ENCODE assay signal across 28 mouse cellular contexts in genomic region chr8:70903112-70903511, GRCm38 (mm10). TPM values are rescaled to one million over a fixed set of nuclear protein-coding genes. Genes with fewer than 3 reads are reported as not detected.
DNase-seq lines count a peak whose midpoint lies in the region; ATAC-seq and TF ChIP-seq lines count a peak whose summit lies in the region.
"Had no signal": no experiment of that assay in that cellular context is flagged by ENCODE, and none has a peak within 500 bp of the region (broad histone marks: within the 10 kb centered on the region; RNA-seq: fewer than 3 reads in every experiment).

No protein-coding gene starts in this region.

- H3K36me3 ChIP-seq in embryonic facial prominence, embryonic 13.5 days: no peaks in the 10 kb centered on the region
- 0 out of 2 replicates have a peak, but pooled peaks cover 3% of the 10 kb centered on the region for H3K36me3 ChIP-seq in embryonic facial prominence, embryonic 10.5 days (replicated peaks)
- no peaks in the 10 kb centered on the region for H3K36me3 ChIP-seq in midbrain, embryonic 11.5 days (ENCODE audit: control insufficient read depth, insufficient read depth, low read length)
- 0 out of 2 replicates have a peak, but pooled peaks cover 4% of the 10 kb centered on the region for H3K36me3 ChIP-seq in midbrain, embryonic 10.5 days
- no peaks in the 10 kb centered on the region for H3K36me3 ChIP-seq in C2C12 (ENCODE audit: control insufficient read depth, insufficient read depth)
- no peaks in the 10 kb centered on the region for H3K36me3 ChIP-seq in limb, embryonic 14.5 days (ENCODE audit: control insufficient read depth, insufficient read depth, low read length)
- H3K36me3 ChIP-seq: forebrain, embryonic 15.5 days; heart, embryonic 10.5 days; liver, embryonic 13.5 days; lung, embryonic 15.5 days; midbrain, embryonic 15.5 days had no signal

- peak overlapping the region; percentile 42 for H3ac ChIP-seq in C2C12 (ENCODE audit: control insufficient read depth, insufficient read length, low read depth)

- peaks cover 23% of the 10 kb centered on the region for H3K79me2 ChIP-seq in C2C12 (ENCODE audit: control insufficient read depth, insufficient read depth)

- 0 out of 2 replicates have a peak overlapping the region, but pooled peaks have one; percentile 4 for H3K9ac ChIP-seq in embryonic facial prominence, embryonic 13.5 days
- H3K9ac ChIP-seq in midbrain, embryonic 11.5 days (ENCODE audit: low read length): peak overlapping the region; percentile 20; the same call in 1 of the 2 replicates
- H3K9ac ChIP-seq in limb, embryonic 14.5 days (ENCODE audit: low read depth, low read length, severe bottlenecking): 0 out of 2 replicates have a peak overlapping the region, but pooled peaks have one; percentile 21
- H3K9ac ChIP-seq: forebrain, embryonic 15.5 days; liver, embryonic 13.5 days; lung, embryonic 15.5 days; midbrain, embryonic 15.5 days had no signal

- no peak overlapping the region for H3K4me2 ChIP-seq in embryonic facial prominence, embryonic 13.5 days
- H3K4me2 ChIP-seq in midbrain, embryonic 11.5 days: no peak overlapping the region
- H3K4me2 ChIP-seq in limb, embryonic 14.5 days (replicated peaks; ENCODE audit: low read depth, low read length, severe bottlenecking): no peak overlapping the region
- H3K4me2 ChIP-seq: forebrain, embryonic 15.5 days; liver, embryonic 13.5 days; lung, embryonic 15.5 days; midbrain, embryonic 15.5 days had no signal

- no peak overlapping the region for H3K4me3 ChIP-seq in embryonic facial prominence, embryonic 13.5 days
- H3K4me3 ChIP-seq in embryonic facial prominence, embryonic 10.5 days: no peak overlapping the region
- H3K4me3 ChIP-seq in midbrain, embryonic 11.5 days (ENCODE audit: low read depth, low read length): no peak overlapping the region
- no peak overlapping the region for H3K4me3 ChIP-seq in midbrain, embryonic 10.5 days
- no peak overlapping the region for H3K4me3 ChIP-seq in C2C12 (ENCODE audit: insufficient read depth, poor library complexity, severe bottlenecking)
- no peak overlapping the region for H3K4me3 ChIP-seq in limb, embryonic 14.5 days (replicated peaks; ENCODE audit: low read length)
- H3K4me3 ChIP-seq: erythroblast, embryonic 14.5 days; forebrain, embryonic 15.5 days; heart, embryonic 10.5 days; layer of hippocampus, adult 2 months; liver, embryonic 13.5 days; lung, embryonic 15.5 days; midbrain, embryonic 15.5 days had no signal

- H3K9me3 ChIP-seq in embryonic facial prominence, embryonic 13.5 days: no peaks in the 10 kb centered on the region
- no peaks in the 10 kb centered on the region for H3K9me3 ChIP-seq in embryonic facial prominence, embryonic 10.5 days
- H3K9me3 ChIP-seq in midbrain, embryonic 11.5 days (ENCODE audit: control insufficient read depth, low read length): no peaks in the 10 kb centered on the region
- no peaks in the 10 kb centered on the region for H3K9me3 ChIP-seq in midbrain, embryonic 10.5 days (replicated peaks)
- H3K9me3 ChIP-seq in limb, embryonic 14.5 days (ENCODE audit: control insufficient read depth, low read length): no peaks in the 10 kb centered on the region
- H3K9me3 ChIP-seq: forebrain, embryonic 15.5 days; heart, embryonic 10.5 days; liver, embryonic 13.5 days; lung, embryonic 15.5 days; midbrain, embryonic 15.5 days had no signal

- no peak for ATAC-seq in embryonic facial prominence, embryonic 13.5 days (ENCODE audit: insufficient number of reproducible peaks, insufficient read depth, low FRiP score, low TSS enrichment, low read depth)
- no peak for ATAC-seq in midbrain, embryonic 11.5 days (ENCODE audit: low FRiP score)
- ATAC-seq in limb, embryonic 14.5 days (ENCODE audit: low FRiP score, low read depth): no peak
- ATAC-seq: forebrain, embryonic 15.5 days; midbrain, embryonic 15.5 days had no signal

- no peak for DNase-seq in embryonic facial prominence, embryonic 10.5 days (ENCODE audit: low spot score)
- DNase-seq in midbrain, embryonic 11.5 days (ENCODE audit: low spot score, missing footprints): no peak
- DNase-seq in midbrain, embryonic 10.5 days (ENCODE audit: low spot score): no peak
- DNase-seq in limb, embryonic 14.5 days (ENCODE audit: low spot score): no peak
- DNase-seq in embryo, embryonic 10.5 days (ENCODE audit: low spot score): no peak
- no peak for DNase-seq in embryo, embryonic 9.5 days (ENCODE audit: extremely low spot score)
- DNase-seq: adrenal gland, postnatal 10 days; B cell, adult 2 months; cerebellum, adult 11 months; cerebellum, postnatal 25 days; gastrocnemius, postnatal 25 days; kidney, adult 8-10 months; kidney, postnatal 14 days; left cerebral cortex, postnatal 4 days; liver, embryonic 13.5 days; lung, postnatal 4 days; right cerebral cortex, adult 18-20 months; spleen, adult 18-20 months; thymus, adult 18-20 months; thymus, postnatal 4 days had no signal

- H3K4me1 ChIP-seq in embryonic facial prominence, embryonic 13.5 days: peaks cover 22% of the 10 kb centered on the region
- peaks cover 29% of the 10 kb centered on the region for H3K4me1 ChIP-seq in embryonic facial prominence, embryonic 10.5 days
- peaks cover 10% of the 10 kb centered on the region for H3K4me1 ChIP-seq in midbrain, embryonic 11.5 days (ENCODE audit: control insufficient read depth, insufficient read depth, low read length)
- peaks cover 24% of the 10 kb centered on the region for H3K4me1 ChIP-seq in midbrain, embryonic 10.5 days
- peaks cover 8% of the 10 kb centered on the region; the same call in 1 of the 2 replicates for H3K4me1 ChIP-seq in limb, embryonic 14.5 days (ENCODE audit: control insufficient read depth, insufficient read depth, low read length)

- TF ChIP-seq POLR2A in limb, embryonic 14.5 days (IDR thresholded peaks at IDR 0.05; ENCODE audit: borderline replicate concordance, extremely low read depth, insufficient read depth, insufficient read length): no peak

- H3K79me3 ChIP-seq in C2C12 (ENCODE audit: low read depth): peaks cover 17% of the 10 kb centered on the region

- WGBS in embryonic facial prominence, embryonic 13.5 days: 23% methylated on average over 4 of the region's 4 CpGs
- 32% methylated on average over 4 of the region's 4 CpGs for WGBS in embryonic facial prominence, embryonic 10.5 days
- 46% methylated on average over 4 of the region's 4 CpGs for WGBS in midbrain, embryonic 11.5 days
- 56% methylated on average over 4 of the region's 4 CpGs for WGBS in midbrain, embryonic 10.5 days
- WGBS in limb, embryonic 14.5 days: 36% methylated on average over 4 of the region's 4 CpGs

- TF ChIP-seq CTCF in C2C12 (IDR thresholded peaks at IDR 0.05; ENCODE audit: control insufficient read depth, insufficient read depth, insufficient read length): no peak

- peaks cover 10% of the 10 kb centered on the region for H3K27me3 ChIP-seq in embryonic facial prominence, embryonic 13.5 days
- H3K27me3 ChIP-seq in embryonic facial prominence, embryonic 10.5 days (replicated peaks; ENCODE audit: low read depth, poor library complexity, severe bottlenecking): peaks cover 10% of the 10 kb centered on the region; the same call in 1 of the 2 replicates
- H3K27me3 ChIP-seq in midbrain, embryonic 11.5 days (ENCODE audit: control insufficient read depth, insufficient read depth, low read length): no peaks in the 10 kb centered on the region; the same call in 1 of the 2 replicates
- H3K27me3 ChIP-seq in midbrain, embryonic 10.5 days (ENCODE audit: low read depth, poor library complexity, severe bottlenecking): peaks cover 16% of the 10 kb centered on the region; the same call in 1 of the 2 replicates
- H3K27me3 ChIP-seq in C2C12 (ENCODE audit: control insufficient read depth, insufficient read depth, insufficient read length): no peaks in the 10 kb centered on the region
- H3K27me3 ChIP-seq in limb, embryonic 14.5 days (ENCODE audit: control insufficient read depth, insufficient read depth, low read length): no peaks in the 10 kb centered on the region
- H3K27me3 ChIP-seq: liver, embryonic 13.5 days; lung, embryonic 15.5 days had no signal

- H3K27ac ChIP-seq in embryonic facial prominence, embryonic 13.5 days: no peak overlapping the region
- no peak overlapping the region for H3K27ac ChIP-seq in embryonic facial prominence, embryonic 10.5 days (replicated peaks)
- no peak overlapping the region for H3K27ac ChIP-seq in midbrain, embryonic 11.5 days (ENCODE audit: low read depth, low read length)
- H3K27ac ChIP-seq in midbrain, embryonic 10.5 days (replicated peaks): no peak overlapping the region
- H3K27ac ChIP-seq in limb, embryonic 14.5 days (replicated peaks; ENCODE audit: low read depth, low read length): no peak overlapping the region
- H3K27ac ChIP-seq: forebrain, embryonic 15.5 days; heart, embryonic 10.5 days; layer of hippocampus, adult 2 months; liver, embryonic 13.5 days; lung, embryonic 15.5 days; midbrain, embryonic 15.5 days had no signal

RNA-seq across cellular contexts. Expression of gene Map1s, which starts 2.6 kb away (rescaled TPM):
- 49.8 and 52.6 TPM in 2 replicates for polyA plus RNA-seq in embryonic facial prominence, embryonic 13.5 days (2015; fragmentation: Nextera tagmentation; extraction: Ambion mirVana)
- polyA plus RNA-seq in embryonic facial prominence, embryonic 10.5 days (2016; fragmentation: Nextera tagmentation; extraction: Ambion mirVana): 67.8 and 72.3 TPM in 2 replicates
- 31.2 and 35.4 TPM in 2 replicates for polyA plus RNA-seq in midbrain, embryonic 11.5 days (2014; fragmentation: Nextera tagmentation; extraction: Ambion mirVana)
- polyA plus RNA-seq in midbrain, embryonic 10.5 days (2016; fragmentation: Nextera tagmentation; extraction: Ambion mirVana): 69.4 and 74.0 TPM in 2 replicates
- 59.7 TPM for polyA plus RNA-seq in C2C12 (2012; fragmentation: generic; extraction: Trizol)
- polyA plus RNA-seq in limb, embryonic 14.5 days (2012; rRNA removed): 63.7 and 96.8 TPM in 2 replicates
- 45.6 and 47.6 TPM in 2 replicates for polyA plus RNA-seq in limb, embryonic 14.5 days (2014; fragmentation: Nextera tagmentation; extraction: Ambion mirVana)

RNA-seq across cellular contexts. Expression of gene Rpl18a, which starts 5.9 kb away (rescaled TPM):
- 4,412 and 4,959 TPM in 2 replicates for polyA plus RNA-seq in embryonic facial prominence, embryonic 13.5 days (2015; fragmentation: Nextera tagmentation; extraction: Ambion mirVana)
- polyA plus RNA-seq in embryonic facial prominence, embryonic 10.5 days (2016; fragmentation: Nextera tagmentation; extraction: Ambion mirVana): 3,888 and 3,901 TPM in 2 replicates
- polyA plus RNA-seq in midbrain, embryonic 11.5 days (2014; fragmentation: Nextera tagmentation; extraction: Ambion mirVana): 2,833 and 3,086 TPM in 2 replicates
- 3,389 and 3,784 TPM in 2 replicates for polyA plus RNA-seq in midbrain, embryonic 10.5 days (2016; fragmentation: Nextera tagmentation; extraction: Ambion mirVana)
- 4,918 TPM for polyA plus RNA-seq in C2C12 (2012; fragmentation: generic; extraction: Trizol)
- 5,343 and 6,042 TPM in 2 replicates for polyA plus RNA-seq in limb, embryonic 14.5 days (2012; rRNA removed)
- polyA plus RNA-seq in limb, embryonic 14.5 days (2014; fragmentation: Nextera tagmentation; extraction: Ambion mirVana): 5,732 and 5,809 TPM in 2 replicates

RNA-seq across cellular contexts. Expression of gene Slc5a5, which starts 10.6 kb away (rescaled TPM):
- polyA plus RNA-seq in embryonic facial prominence, embryonic 13.5 days (2015; fragmentation: Nextera tagmentation; extraction: Ambion mirVana): 0.18 and 0.32 TPM in 2 replicates
- polyA plus RNA-seq in embryonic facial prominence, embryonic 10.5 days (2016; fragmentation: Nextera tagmentation; extraction: Ambion mirVana): 0.30 and 0.40 TPM in 2 replicates
- polyA plus RNA-seq in midbrain, embryonic 11.5 days (2014; fragmentation: Nextera tagmentation; extraction: Ambion mirVana): 0.61 and 0.77 TPM in 2 replicates
- polyA plus RNA-seq in midbrain, embryonic 10.5 days (2016; fragmentation: Nextera tagmentation; extraction: Ambion mirVana): 0.42 and 0.63 TPM in 2 replicates
- polyA plus RNA-seq in C2C12 (2012; fragmentation: generic; extraction: Trizol): 0.13 TPM
- 1.4 and 1.9 TPM in 2 replicates for polyA plus RNA-seq in limb, embryonic 14.5 days (2012; rRNA removed)
- 0.19 and 0.83 TPM in 2 replicates for polyA plus RNA-seq in limb, embryonic 14.5 days (2014; fragmentation: Nextera tagmentation; extraction: Ambion mirVana)

RNA-seq across cellular contexts. Expression of gene Ccdc124, which starts 29.4 kb away (rescaled TPM):
- 108 and 124 TPM in 2 replicates for polyA plus RNA-seq in embryonic facial prominence, embryonic 13.5 days (2015; fragmentation: Nextera tagmentation; extraction: Ambion mirVana)
- 173 and 179 TPM in 2 replicates for polyA plus RNA-seq in embryonic facial prominence, embryonic 10.5 days (2016; fragmentation: Nextera tagmentation; extraction: Ambion mirVana)
- 161 and 166 TPM in 2 replicates for polyA plus RNA-seq in midbrain, embryonic 11.5 days (2014; fragmentation: Nextera tagmentation; extraction: Ambion mirVana)
- 180 and 183 TPM in 2 replicates for polyA plus RNA-seq in midbrain, embryonic 10.5 days (2016; fragmentation: Nextera tagmentation; extraction: Ambion mirVana)
- 142 TPM for polyA plus RNA-seq in C2C12 (2012; fragmentation: generic; extraction: Trizol)
- polyA plus RNA-seq in limb, embryonic 14.5 days (2012; rRNA removed): 49.2 and 58.9 TPM in 2 replicates
- polyA plus RNA-seq in limb, embryonic 14.5 days (2014; fragmentation: Nextera tagmentation; extraction: Ambion mirVana): 96.2 and 97.2 TPM in 2 replicates

RNA-seq across cellular contexts. Expression of gene Kcnn1, which starts 40.1 kb away (rescaled TPM):
- 3.2 and 5.3 TPM in 2 replicates for polyA plus RNA-seq in embryonic facial prominence, embryonic 13.5 days (2015; fragmentation: Nextera tagmentation; extraction: Ambion mirVana)
- polyA plus RNA-seq in embryonic facial prominence, embryonic 10.5 days (2016; fragmentation: Nextera tagmentation; extraction: Ambion mirVana): 4.7 and 5.1 TPM in 2 replicates
- polyA plus RNA-seq in midbrain, embryonic 11.5 days (2014; fragmentation: Nextera tagmentation; extraction: Ambion mirVana): 10.9 and 12.4 TPM in 2 replicates
- 9.1 and 13.4 TPM in 2 replicates for polyA plus RNA-seq in midbrain, embryonic 10.5 days (2016; fragmentation: Nextera tagmentation; extraction: Ambion mirVana)
- 3.2 TPM for polyA plus RNA-seq in C2C12 (2012; fragmentation: generic; extraction: Trizol)
- polyA plus RNA-seq in limb, embryonic 14.5 days (2012; rRNA removed): 9.1 and 11.2 TPM in 2 replicates
- 2.5 and 3.0 TPM in 2 replicates for polyA plus RNA-seq in limb, embryonic 14.5 days (2014; fragmentation: Nextera tagmentation; extraction: Ambion mirVana)
